Mouse (Mus musculus) midbrain, embryonic 10.5 days (tissue): ENCODE measurements around the gene Impdh1. TPM values are rescaled to one million over a fixed set of nuclear protein-coding genes. Genes with fewer than 3 reads are reported as not detected.

ENCODE experiments used
- DNase-seq: peaks from one replicate; pipeline ENCODE4 v3.0.0-alpha.2; 2017; ENCODE audit warnings: low spot score
- H3K27ac ChIP-seq: fragments of 300-500 bp; sonication (generic); replicated peaks from 2 replicates; pipeline ENCODE4 v1.5.1; 2016; ENCODE audit warnings: mild to moderate bottlenecking
- H3K27me3 ChIP-seq: fragments of 300-500 bp; sonication (generic); 2 replicates; pipeline ENCODE4 v1.6.1; 2016; ENCODE audit warnings: low read depth, mild to moderate bottlenecking; ENCODE audit not compliant: poor library complexity, severe bottlenecking
- H3K36me3 ChIP-seq: fragments of 300-500 bp; sonication (generic); 2 replicates; pipeline ENCODE4 v1.6.1; 2016; ENCODE audit warnings: mild to moderate bottlenecking, moderate library complexity
- H3K4me1 ChIP-seq: fragments of 300-500 bp; sonication (generic); 2 replicates; pipeline ENCODE4 v1.6.1; 2016
- H3K4me3 ChIP-seq: fragments of 300-500 bp; sonication (generic); 2 replicates; pipeline ENCODE4 v1.5.1; 2016; ENCODE audit warnings: mild to moderate bottlenecking, moderate library complexity
- H3K9me3 ChIP-seq: fragments of 300-500 bp; sonication (generic); replicated peaks from 2 replicates; pipeline ENCODE4 v1.6.1; 2016; ENCODE audit warnings: mild to moderate bottlenecking
- WGBS: fragments of 180-500 bp; shearing (Covaris S2); methylation state at CpG from one replicate; pipeline ENCODE4 v1.1.7; 2016; 5-methylcytosine and 5-hydroxymethylcytosine counted together
- polyA plus RNA-seq: library from polyadenylated mRNA; unstranded; fragments of >200 nt; fragmentation: Nextera tagmentation; extraction: Ambion mirVana; gene quantifications from 2 replicates; pipeline ENCODE4 v1.2.1, GENCODE M21; 2016

The Impdh1 gene
- polyA plus RNA-seq, 1 experiment from 2014 or later, result 45.6 TPM

- H3K36me3 ChIP-seq, result peaks cover 14% of the 10 kb centered on the region
- peaks cover 41% of the 10 kb centered on the region for H3K27me3 ChIP-seq
- DNase-seq, result no peak
- WGBS, result 83% methylated on average over 9 of the region's 9 CpGs
- no peaks in the 10 kb centered on the region for H3K9me3 ChIP-seq
- no peak overlapping the region for H3K4me3 ChIP-seq
- H3K4me1 ChIP-seq, result peaks cover 64% of the 10 kb centered on the region
- no peak overlapping the region for H3K27ac ChIP-seq
These were observed 5.8 kb downstream of the Impdh1 start for GRCm38 (mm10) chr6:29210231-29210936.

GRCm38 (mm10) chr6:29208178-29208577 lies 8.0 kb downstream of the Impdh1 start:
- WGBS, result 88% methylated on average over 5 of the region's 5 CpGs
- Histone ChIP-seq H3K4me1 (peaks cover 42% of the 10 kb centered on the region), H3K9me3 (no peaks in the 10 kb centered on the region), H3K27ac (no peak overlapping the region), H3K27me3 (peaks cover 19% of the 10 kb centered on the region), H3K36me3 (peaks cover 32% of the 10 kb centered on the region), H3K4me3 (no peak overlapping the region)
- DNase-seq, result no peak

GRCm38 (mm10) chr6:29207017-29207416 lies 9.1 kb downstream of the Impdh1 start:
- Histone ChIP-seq H3K9me3 (no peaks in the 10 kb centered on the region), H3K27ac (no peak overlapping the region), H3K36me3 (peaks cover 43% of the 10 kb centered on the region), H3K27me3 (peaks cover 11% of the 10 kb centered on the region), H3K4me3 (no peak overlapping the region), H3K4me1 (peaks cover 30% of the 10 kb centered on the region)
- WGBS, result 81% methylated on average over 5 of the region's 5 CpGs
- DNase-seq, result no peak

DNA sequence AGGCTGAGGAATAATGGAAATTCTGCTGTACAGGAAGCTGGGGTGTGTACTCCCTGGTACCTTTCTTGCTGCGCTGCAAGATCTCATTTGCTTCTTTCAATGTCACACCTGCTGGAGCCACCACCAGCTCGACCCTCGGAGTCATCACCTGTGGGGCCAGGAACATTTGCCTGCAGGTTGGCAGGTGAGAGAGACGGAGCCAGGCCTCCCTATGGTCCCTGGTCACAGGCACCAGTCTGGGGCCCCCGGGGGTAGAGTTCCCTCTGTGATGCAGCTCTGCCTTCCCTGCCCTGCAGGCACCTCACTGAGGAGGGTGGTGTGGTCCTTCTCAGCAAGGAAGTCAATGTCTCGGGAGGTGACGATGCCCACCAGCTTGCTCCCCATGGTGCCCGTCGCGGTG lies 10.2 kb downstream of the Impdh1 start:
- Histone ChIP-seq H3K27me3 (peaks cover 7% of the 10 kb centered on the region), H3K27ac (no peak overlapping the region), H3K9me3 (no peaks in the 10 kb centered on the region), H3K4me1 (peaks cover 20% of the 10 kb centered on the region), H3K36me3 (peaks cover 53% of the 10 kb centered on the region), H3K4me3 (no peak overlapping the region)
- 95% methylated on average over 10 of the region's 10 CpGs for WGBS
- DNase-seq, result no peak

DNA sequence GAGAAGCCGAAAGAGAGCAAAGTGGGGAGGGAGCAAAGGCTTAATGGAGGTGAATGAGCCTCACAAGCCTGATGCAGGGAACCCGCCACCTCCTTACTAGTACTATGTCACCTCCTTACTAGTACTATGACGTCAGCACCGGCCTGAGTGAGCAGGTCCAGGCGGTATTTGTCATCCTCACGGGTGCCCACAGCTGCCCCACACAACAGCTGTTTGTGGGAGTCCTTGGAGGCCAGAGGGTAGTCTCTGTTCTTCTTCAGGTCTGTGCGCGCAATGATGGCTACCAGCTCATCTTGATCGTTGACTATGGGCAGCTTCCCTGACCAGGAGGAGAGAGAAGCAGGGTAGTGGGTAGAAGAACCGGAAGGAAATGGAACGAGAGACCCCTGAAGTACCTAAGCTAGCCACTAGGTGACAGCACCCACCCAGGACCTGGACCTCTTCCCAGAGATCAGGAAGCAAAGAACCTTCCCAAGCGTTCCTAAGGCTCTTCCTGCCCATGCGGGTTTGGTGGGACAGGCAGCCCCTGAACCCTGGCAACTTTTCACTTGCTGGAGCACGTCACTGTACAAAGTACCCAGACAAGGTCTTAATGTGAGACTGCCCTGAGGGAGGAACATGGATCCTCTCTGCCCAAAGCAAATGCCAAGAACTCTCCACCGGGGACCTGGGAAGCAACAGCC lies 11.1 kb downstream of the Impdh1 start:
- WGBS, result 61% methylated on average over 15 of the region's 15 CpGs
- peak; percentile 73 for DNase-seq
- Histone ChIP-seq H3K9me3 (no peaks in the 10 kb centered on the region), H3K4me1 (peaks cover 20% of the 10 kb centered on the region), H3K4me3 (no peak overlapping the region), H3K27ac (no peak overlapping the region), H3K36me3 (peaks cover 58% of the 10 kb centered on the region), H3K27me3 (peaks cover 11% of the 10 kb centered on the region)

- peaks cover 58% of the 10 kb centered on the region for H3K36me3 ChIP-seq
These were observed 12.1 kb downstream of the Impdh1 start for GRCm38 (mm10) chr6:29203861-29204585.

DNA sequence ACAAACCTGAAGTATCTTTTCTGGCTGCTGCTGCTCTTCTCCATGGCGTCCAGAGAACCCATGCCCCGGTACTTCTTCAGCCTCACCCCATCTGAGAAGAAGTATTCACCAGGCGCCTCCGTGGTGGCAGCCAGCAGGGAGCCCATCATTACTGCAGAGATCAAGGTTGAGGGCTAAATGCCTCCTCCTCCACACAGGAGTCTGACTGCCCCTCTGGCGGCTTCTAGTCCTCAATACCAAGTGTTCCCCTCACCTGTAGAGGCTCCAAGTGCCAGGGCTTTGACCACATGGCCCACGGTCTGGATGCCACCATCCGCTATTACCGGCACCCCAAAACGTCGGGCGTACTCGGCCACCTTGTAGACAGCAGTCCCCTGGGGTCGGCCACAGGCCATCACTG lies 13.1 kb downstream of the Impdh1 start:
- Histone ChIP-seq H3K27ac (no peak overlapping the region), H3K36me3 (peaks cover 58% of the 10 kb centered on the region), H3K4me1 (peaks cover 24% of the 10 kb centered on the region), H3K27me3 (peaks cover 26% of the 10 kb centered on the region), H3K4me3 (no peak overlapping the region), H3K9me3 (no peaks in the 10 kb centered on the region)
- no peak for DNase-seq
- 88% methylated on average over 13 of the region's 13 CpGs for WGBS

More at GRCm38 (mm10) chr6:29203861-29204585, 12.1 kb downstream of the Impdh1 start:
- Histone ChIP-seq H3K4me1 (peaks cover 19% of the 10 kb centered on the region), H3K4me3 (no peak overlapping the region), H3K9me3 (no peaks in the 10 kb centered on the region), H3K27me3 (peaks cover 21% of the 10 kb centered on the region), H3K27ac (no peak overlapping the region)
- DNase-seq, result no peak
- WGBS, result 92% methylated on average over 6 of the region's 6 CpGs

DNA sequence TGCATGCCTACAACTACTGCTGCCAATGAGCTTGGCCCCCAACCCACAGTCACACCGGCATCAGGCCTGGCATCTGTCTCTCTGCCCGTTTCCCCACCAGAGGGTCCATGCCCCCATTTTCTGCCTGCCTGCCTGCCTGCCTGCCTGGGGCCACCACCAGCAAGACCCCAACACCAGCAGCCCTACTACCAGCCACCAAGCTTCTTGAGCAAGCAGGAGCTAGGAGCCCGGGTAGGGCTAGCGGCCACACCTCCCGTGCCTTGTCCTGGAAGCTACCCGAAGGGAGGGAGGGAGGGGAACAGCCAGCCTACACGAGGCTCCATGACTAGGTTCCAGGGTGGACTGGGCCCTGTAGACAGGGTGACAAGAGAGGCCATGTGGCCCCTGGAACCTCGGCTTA lies 14.2 kb downstream of the Impdh1 start:
- H3K9me3 ChIP-seq, result no peaks in the 10 kb centered on the region
- no peak overlapping the region for H3K27ac ChIP-seq
- 86% methylated on average over 8 of the region's 8 CpGs for whole genome bisulfite sequencing
- peaks cover 28% of the 10 kb centered on the region for H3K4me1 ChIP-seq
- no peak overlapping the region for H3K4me3 ChIP-seq
- peaks cover 57% of the 10 kb centered on the region for H3K36me3 ChIP-seq
- H3K27me3 ChIP-seq, result peaks cover 37% of the 10 kb centered on the region
- no peak for DNase-seq

- H3K4me1 ChIP-seq, result peaks cover 33% of the 10 kb centered on the region
- DNase-seq, result no peak
- peaks cover 43% of the 10 kb centered on the region for H3K27me3 ChIP-seq
- WGBS, result 92% methylated on average over 5 of the region's 5 CpGs
- H3K36me3 ChIP-seq, result peaks cover 52% of the 10 kb centered on the region
- H3K4me3 ChIP-seq, result no peak overlapping the region
- 0 out of 2 replicates have a peak overlapping the region, but pooled peaks have one; percentile 6 for H3K27ac ChIP-seq
- H3K9me3 ChIP-seq, result no peaks in the 10 kb centered on the region
These were observed 14.8 kb downstream of the Impdh1 start for GRCm38 (mm10) chr6:29201341-29201740.

DNA sequence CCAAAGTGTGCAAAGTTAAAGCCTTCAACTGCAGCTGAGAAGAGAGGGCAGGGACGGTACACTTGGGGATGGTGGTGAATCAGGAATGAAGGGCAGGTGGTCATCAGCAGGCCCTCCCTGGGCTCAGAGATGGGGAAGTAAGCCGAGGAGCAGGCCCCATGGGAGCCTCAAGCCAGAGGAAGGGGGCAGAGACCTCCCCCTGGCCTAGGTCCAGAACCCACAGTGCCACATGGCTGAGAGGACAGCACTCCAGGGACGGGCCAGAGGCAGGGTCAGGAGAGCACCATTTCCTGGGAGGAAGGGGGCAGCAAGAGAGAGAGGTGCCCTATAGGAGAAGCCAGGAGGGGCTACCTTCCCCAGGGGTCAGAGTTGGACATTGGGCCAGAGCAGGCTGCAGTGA lies 15.7 kb downstream of the Impdh1 start:
- Histone ChIP-seq H3K9me3 (no peaks in the 10 kb centered on the region), H3K27me3 (peaks cover 51% of the 10 kb centered on the region), H3K4me1 (peaks cover 42% of the 10 kb centered on the region), H3K27ac (no peak overlapping the region), H3K4me3 (no peak overlapping the region), H3K36me3 (peaks cover 44% of the 10 kb centered on the region)
- 65% methylated on average over 3 of the region's 3 CpGs for WGBS
- DNase-seq, result peak; percentile 11

GRCm38 (mm10) chr6:29199223-29199855 lies 16.8 kb downstream of the Impdh1 start:
- WGBS, result 45% methylated on average over 8 of the region's 8 CpGs
- H3K36me3 ChIP-seq, result peaks cover 38% of the 10 kb centered on the region
- no peaks in the 10 kb centered on the region for H3K9me3 ChIP-seq
- peaks cover 44% of the 10 kb centered on the region for H3K4me1 ChIP-seq
- H3K27me3 ChIP-seq, result peaks cover 55% of the 10 kb centered on the region
- DNase-seq, result no peak
- peak overlapping the region; percentile 74; the same call in 1 of the 2 replicates for H3K27ac ChIP-seq
- H3K4me3 ChIP-seq, result peak overlapping the region; percentile 53
